Mouse (Mus musculus) intestine, embryonic 16.5 days (tissue): ENCODE results near the gene Rad17. TPM values are rescaled to one million over a fixed set of nuclear protein-coding genes. Genes with fewer than 3 reads are reported as not detected.
A peak's percentile ranks its signal among the peaks of the same experiment; 100 is the strongest.

Experiments
- ATAC-seq: fragments of 200-750 bp; cut with Nextera tagmentation; 2 replicates; pipeline ENCODE4 v1.8.0; 2017; ENCODE audit warnings: moderate TSS enrichment, moderate library complexity
- H3K27ac ChIP-seq: fragments of 300-500 bp; sonication (generic); 2 replicates; pipeline ENCODE4 v1.5.1; 2014; ENCODE audit warnings: mild to moderate bottlenecking, low read length
- H3K27me3 ChIP-seq: fragments of 300-500 bp; sonication (generic); replicated peaks from 2 replicates; pipeline ENCODE4 v1.6.1; 2014; ENCODE audit warnings: low read length, control low read depth, mixed read lengths; ENCODE audit not compliant: control insufficient read depth, insufficient read depth
- H3K36me3 ChIP-seq: fragments of 300-500 bp; sonication (generic); 2 replicates; pipeline ENCODE4 v1.6.1; 2014; ENCODE audit warnings: low read length, control low read depth; ENCODE audit not compliant: control insufficient read depth, insufficient read depth
- H3K4me1 ChIP-seq: fragments of 300-500 bp; sonication (generic); 2 replicates; pipeline ENCODE4 v1.6.1; 2014; ENCODE audit warnings: low read length, control low read depth, mixed read lengths; ENCODE audit not compliant: control insufficient read depth, insufficient read depth
- H3K4me2 ChIP-seq: fragments of 300-500 bp; sonication (generic); 2 replicates; pipeline ENCODE4 v1.6.1; 2014; ENCODE audit warnings: low read depth, low read length, control low read depth
- H3K4me3 ChIP-seq: fragments of 300-500 bp; sonication (generic); 2 replicates; pipeline ENCODE4 v1.5.1; 2014; ENCODE audit warnings: mild to moderate bottlenecking, low read length
- H3K9ac ChIP-seq: fragments of 300-500 bp; sonication (generic); 2 replicates; pipeline ENCODE4 v1.6.1; 2014; ENCODE audit warnings: low read depth, low read length
- H3K9me3 ChIP-seq: fragments of 300-500 bp; sonication (generic); 2 replicates; pipeline ENCODE4 v1.6.1; 2016; ENCODE audit warnings: low read length, control low read depth; ENCODE audit not compliant: control insufficient read depth
- WGBS: fragments of 180-500 bp; shearing (Covaris S2); extraction: QIAGEN DNeasy Blood & Tissue Kit; methylation state at CpG from one replicate; pipeline ENCODE4 v1.1.7; 2014; 5-methylcytosine and 5-hydroxymethylcytosine counted together
- polyA plus RNA-seq: library from polyadenylated mRNA; unstranded; fragments of >200 nt; fragmentation: Nextera tagmentation; extraction: Ambion mirVana; gene quantifications from 2 replicates; pipeline ENCODE4 v1.2.1, GENCODE M21; 2015

The Rad17 gene
- polyA plus RNA-seq, 1 experiment from 2014 or later: 15.8 TPM

DNA sequence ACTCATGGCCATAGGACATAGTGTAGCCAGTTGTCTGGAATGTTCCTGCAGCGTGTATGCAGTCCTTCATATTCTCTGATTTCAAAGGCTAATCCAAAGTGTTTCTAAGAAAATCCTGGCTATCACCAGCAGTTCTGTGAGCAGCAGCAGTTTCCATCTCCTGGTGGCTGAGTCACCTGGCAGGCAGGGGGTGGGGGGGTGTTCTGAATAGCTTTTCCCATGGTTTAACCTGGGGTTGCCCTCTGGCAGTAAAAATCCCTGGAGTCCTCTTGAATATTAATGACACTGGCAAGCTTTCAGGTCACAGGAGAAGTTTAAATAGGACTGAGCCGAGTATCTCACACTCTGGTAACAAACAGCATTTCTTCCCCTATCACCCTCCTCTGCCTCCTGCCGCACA, 69.2 kb downstream of the Rad17 start:
- no peak for ATAC-seq
- 23% methylated on average over 3 of the region's 3 CpGs for WGBS
- Histone ChIP-seq H3K27me3 (no peaks in the 10 kb centered on the region), H3K9ac (no peak overlapping the region; the same call in 1 of the 2 replicates), H3K4me1 (no peaks in the 10 kb centered on the region), H3K27ac (no peak overlapping the region), H3K36me3 (no peaks in the 10 kb centered on the region), H3K4me2 (no peak overlapping the region), H3K4me3 (no peak overlapping the region), H3K9me3 (no peaks in the 10 kb centered on the region)

- no peaks in the 10 kb centered on the region for H3K9me3 ChIP-seq
- no peak overlapping the region for H3K9ac ChIP-seq
- H3K27ac ChIP-seq: no peak overlapping the region
- no peaks in the 10 kb centered on the region for H3K27me3 ChIP-seq
- H3K36me3 ChIP-seq: no peaks in the 10 kb centered on the region
- ATAC-seq: no peak
- no peaks in the 10 kb centered on the region for H3K4me1 ChIP-seq
- no peak overlapping the region for H3K4me3 ChIP-seq
- H3K4me2 ChIP-seq: no peak overlapping the region
Measured at GRCm38 (mm10) chr13:100579951-100580350, 70.9 kb downstream of the Rad17 start.

GRCm38 (mm10) chr13:100579220-100579619, 71.6 kb downstream of the Rad17 start:
- H3K4me3 ChIP-seq: no peak overlapping the region
- WGBS: 41% methylated on average over 3 of the region's 3 CpGs
- H3K36me3 ChIP-seq: no peaks in the 10 kb centered on the region
- no peak overlapping the region for H3K4me2 ChIP-seq
- H3K27ac ChIP-seq: no peak overlapping the region
- H3K27me3 ChIP-seq: no peaks in the 10 kb centered on the region
- no peaks in the 10 kb centered on the region for H3K4me1 ChIP-seq
- no peak overlapping the region for H3K9ac ChIP-seq
- ATAC-seq: no peak
- no peaks in the 10 kb centered on the region for H3K9me3 ChIP-seq

GRCm38 (mm10) chr13:100575950-100576349, 74.9 kb downstream of the Rad17 start:
- no peak overlapping the region for H3K27ac ChIP-seq
- no peaks in the 10 kb centered on the region for H3K4me1 ChIP-seq
- no peaks in the 10 kb centered on the region for H3K36me3 ChIP-seq
- ATAC-seq: peak; percentile 83
- 36% methylated on average over 2 of the region's 2 CpGs for WGBS
- H3K4me2 ChIP-seq: no peak overlapping the region
- no peak overlapping the region for H3K9ac ChIP-seq
- no peak overlapping the region for H3K4me3 ChIP-seq
- H3K9me3 ChIP-seq: no peaks in the 10 kb centered on the region
- no peaks in the 10 kb centered on the region for H3K27me3 ChIP-seq

DNA sequence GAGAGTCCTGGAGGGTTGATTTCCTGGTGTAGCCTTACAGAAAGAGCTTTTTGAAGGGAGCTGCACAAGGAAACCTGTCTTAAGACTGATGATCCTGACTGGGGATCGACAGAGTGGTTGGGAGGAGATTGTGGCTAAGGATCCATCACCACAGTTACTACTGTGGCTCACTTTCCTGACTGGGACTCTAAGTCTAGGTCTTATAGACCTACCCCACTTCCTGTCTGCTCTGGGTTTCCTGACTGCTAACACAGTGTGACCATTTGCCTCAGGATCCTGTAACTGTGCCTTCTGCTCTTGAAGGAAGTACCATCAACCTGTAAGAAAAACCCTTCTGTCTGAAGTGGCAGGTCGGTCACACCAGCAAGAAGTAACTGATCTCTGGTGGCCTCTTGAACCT, 80.1 kb downstream of the Rad17 start:
- Histone ChIP-seq H3K27ac (no peak overlapping the region), H3K4me3 (no peak overlapping the region), H3K4me1 (no peaks in the 10 kb centered on the region), H3K36me3 (no peaks in the 10 kb centered on the region), H3K4me2 (no peak overlapping the region), H3K27me3 (no peaks in the 10 kb centered on the region), H3K9me3 (no peaks in the 10 kb centered on the region), H3K9ac (no peak overlapping the region)
- 74% methylated on average over 2 of the region's 2 CpGs for WGBS
- ATAC-seq: no peak

- Histone ChIP-seq H3K4me2 (no peak overlapping the region), H3K4me3 (no peak overlapping the region), H3K27ac (no peak overlapping the region), H3K9ac (no peak overlapping the region), H3K36me3 (no peaks in the 10 kb centered on the region), H3K9me3 (no peaks in the 10 kb centered on the region), H3K27me3 (no peaks in the 10 kb centered on the region), H3K4me1 (no peaks in the 10 kb centered on the region)
- WGBS: 96% methylated on average over 1 of the region's 1 CpGs
- ATAC-seq: no peak
Measured at GRCm38 (mm10) chr13:100568359-100568758, 82.5 kb downstream of the Rad17 start.

Other genes with a start within 250 kb of the Rad17 start
- 9.1 and 15.4 TPM in 2 replicates for gene Naip1, start 198.2 kb downstream of the Rad17 start, polyA plus RNA-seq
- gene Gtf2h2, start 158.5 kb downstream of the Rad17 start, polyA plus RNA-seq: 70.9 and 84.0 TPM in 2 replicates
- gene Ocln, start 98.3 kb downstream of the Rad17 start, polyA plus RNA-seq: 96.4 and 96.9 TPM in 2 replicates
- 29.5 and 31.6 TPM in 2 replicates for gene Marveld2, start 34.1 kb downstream of the Rad17 start, polyA plus RNA-seq
- gene Ak6, start 72 bp downstream of the Rad17 start, polyA plus RNA-seq: 222 and 244 TPM in 2 replicates
- gene Taf9, start 528 bp upstream of the Rad17 start, polyA plus RNA-seq: 7.0 and 7.4 TPM in 2 replicates
- 7.2 and 8.7 TPM in 2 replicates for gene Ccdc125, start 18.7 kb upstream of the Rad17 start, polyA plus RNA-seq
- 71.5 and 78.7 TPM in 2 replicates for gene Cdk7, start 79.9 kb upstream of the Rad17 start, polyA plus RNA-seq
- 296 and 320 TPM in 2 replicates for gene Mrps36, start 93.6 kb upstream of the Rad17 start, polyA plus RNA-seq
- gene Cenph, start 124.8 kb upstream of the Rad17 start, polyA plus RNA-seq: 22.6 and 29.0 TPM in 2 replicates
- 169 and 199 TPM in 2 replicates for gene Ccnb1, start 135.5 kb upstream of the Rad17 start, polyA plus RNA-seq
- gene Slc30a5, start 182.4 kb upstream of the Rad17 start, polyA plus RNA-seq: 59.1 and 70.4 TPM in 2 replicates